Comparison of ENCODE assay signal across 28 mouse cellular contexts in the genomic region with DNA sequence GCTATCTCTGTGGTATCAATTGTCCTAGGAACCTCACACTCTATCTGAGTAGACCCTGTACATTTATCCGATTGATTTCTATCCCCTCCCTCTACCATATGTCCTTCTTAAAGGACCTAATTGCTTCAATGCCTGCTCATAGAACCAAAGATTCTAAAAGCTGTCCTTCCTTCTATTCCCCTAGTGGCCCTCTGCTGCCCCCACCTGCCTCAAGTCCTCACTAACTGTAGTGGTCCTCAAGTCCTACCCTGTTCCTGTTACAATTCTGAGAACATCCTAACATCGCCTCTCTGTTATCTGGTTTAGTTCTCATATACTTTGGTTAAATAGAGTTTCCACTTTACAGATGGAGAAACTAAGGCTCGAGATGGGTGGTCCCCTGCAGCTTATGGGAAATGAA. TPM values are rescaled to one million over a fixed set of nuclear protein-coding genes. Genes with fewer than 3 reads are reported as not detected.
DNase-seq lines count a peak whose midpoint lies in the region; ATAC-seq and TF ChIP-seq lines count a peak whose summit lies in the region.
"Had no signal": no experiment of that assay in that cellular context is flagged by ENCODE, and none has a peak within 500 bp of the region (broad histone marks: within the 10 kb centered on the region; RNA-seq: fewer than 3 reads in every experiment).

No protein-coding gene starts in this region.

- DNase-seq in kidney, postnatal 0 days (ENCODE audit: low spot score) = peak; percentile 4
- no peak for DNase-seq in kidney, adult 11 months
- no peak for DNase-seq in midbrain, postnatal 0 days (ENCODE audit: low spot score)
- DNase-seq in midbrain, embryonic 10.5 days (ENCODE audit: low spot score) = no peak
- DNase-seq in retina, embryonic 14.5 days (ENCODE audit: low spot score) = peak; percentile 38
- no peak for DNase-seq in lung, postnatal 4 days
- DNase-seq: adrenal gland, postnatal 10 days; B cell, adult 2 months; cerebellum, adult 11 months; cerebellum, adult 9-11 months; gastrocnemius, postnatal 14 days; heart, postnatal 14 days; kidney, postnatal 14 days; layer of hippocampus, postnatal 36 days; liver; lung, adult 2 months; lung, postnatal 10 days; right cerebral cortex, postnatal 14 days had no signal

- peak; percentile 58 for TF ChIP-seq CTCF in kidney, postnatal 0 days (IDR thresholded peaks at IDR 0.05; ENCODE audit: low read depth)
- peak; percentile 34 for TF ChIP-seq CTCF in midbrain, postnatal 0 days (IDR thresholded peaks at IDR 0.05)

- 71% methylated on average over 3 of the region's 3 CpGs for WGBS in kidney, postnatal 0 days
- 79% methylated on average over 3 of the region's 3 CpGs for WGBS in midbrain, postnatal 0 days
- 76% methylated on average over 3 of the region's 3 CpGs for WGBS in midbrain, embryonic 10.5 days

- ATAC-seq in kidney, postnatal 0 days (replicated peaks; ENCODE audit: low FRiP score, low read depth) = no peak
- ATAC-seq in midbrain, postnatal 0 days (ENCODE audit: low FRiP score) = no peak
- ATAC-seq: forebrain, embryonic 13.5 days; hindbrain, embryonic 16.5 days; intestine, embryonic 16.5 days had no signal

- no peak overlapping the region for H3K4me3 ChIP-seq in kidney, postnatal 0 days (replicated peaks; ENCODE audit: low read depth, low read length)
- H3K4me3 ChIP-seq in midbrain, postnatal 0 days (ENCODE audit: low read depth, low read length) = no peak overlapping the region
- no peak overlapping the region for H3K4me3 ChIP-seq in midbrain, embryonic 10.5 days
- H3K4me3 ChIP-seq: forebrain, embryonic 13.5 days; hindbrain, embryonic 10.5 days; midbrain, embryonic 12.5 days; neural tube, embryonic 13.5 days had no signal

- no peak overlapping the region for H3K4me2 ChIP-seq in kidney, postnatal 0 days (ENCODE audit: low read length)
- no peak overlapping the region for H3K4me2 ChIP-seq in midbrain, postnatal 0 days (ENCODE audit: low read depth, low read length, poor library complexity, severe bottlenecking)
- H3K4me2 ChIP-seq: forebrain, embryonic 13.5 days; midbrain, embryonic 12.5 days; neural tube, embryonic 13.5 days had no signal

- H3K27me3 ChIP-seq in kidney, postnatal 0 days (ENCODE audit: insufficient read depth, low read length) = no peaks in the 10 kb centered on the region
- H3K27me3 ChIP-seq in midbrain, postnatal 0 days (ENCODE audit: insufficient read depth, low read length) = no peaks in the 10 kb centered on the region
- H3K27me3 ChIP-seq in midbrain, embryonic 10.5 days (ENCODE audit: low read depth, poor library complexity, severe bottlenecking) = no peaks in the 10 kb centered on the region
- H3K27me3 ChIP-seq: forebrain, embryonic 13.5 days; midbrain, embryonic 12.5 days; neural tube, embryonic 13.5 days had no signal

- H3K36me3 ChIP-seq in kidney, postnatal 0 days (ENCODE audit: insufficient read depth, low read length) = no peaks in the 10 kb centered on the region
- H3K36me3 ChIP-seq in midbrain, postnatal 0 days (ENCODE audit: insufficient read depth, low read length) = no peaks in the 10 kb centered on the region
- no peaks in the 10 kb centered on the region for H3K36me3 ChIP-seq in midbrain, embryonic 10.5 days
- H3K36me3 ChIP-seq: hindbrain, embryonic 10.5 days; midbrain, embryonic 12.5 days; neural tube, embryonic 13.5 days had no signal

- no peak overlapping the region for H3K9ac ChIP-seq in kidney, postnatal 0 days (ENCODE audit: low read depth, low read length)
- no peak overlapping the region for H3K9ac ChIP-seq in midbrain, postnatal 0 days (replicated peaks; ENCODE audit: low read length, poor library complexity, severe bottlenecking)
- H3K9ac ChIP-seq: forebrain, embryonic 13.5 days; liver, embryonic 14.5 days; midbrain, embryonic 12.5 days; neural tube, embryonic 13.5 days had no signal

- no peaks in the 10 kb centered on the region for H3K4me1 ChIP-seq in kidney, postnatal 0 days (replicated peaks; ENCODE audit: insufficient read depth, low read length)
- no peaks in the 10 kb centered on the region for H3K4me1 ChIP-seq in midbrain, postnatal 0 days (ENCODE audit: insufficient read depth, low read length)
- 0 out of 2 replicates have a peak, but pooled peaks cover 3% of the 10 kb centered on the region for H3K4me1 ChIP-seq in midbrain, embryonic 10.5 days

- no peak overlapping the region for H3K27ac ChIP-seq in kidney, postnatal 0 days
- no peak overlapping the region for H3K27ac ChIP-seq in midbrain, postnatal 0 days (ENCODE audit: low read depth, low read length)
- H3K27ac ChIP-seq in midbrain, embryonic 10.5 days (replicated peaks) = no peak overlapping the region
- H3K27ac ChIP-seq: forebrain, embryonic 13.5 days; hindbrain, embryonic 10.5 days; liver, embryonic 14.5 days; midbrain, embryonic 12.5 days; neural tube, embryonic 13.5 days had no signal

- no peaks in the 10 kb centered on the region for H3K9me3 ChIP-seq in kidney, postnatal 0 days (replicated peaks; ENCODE audit: low read length)
- no peaks in the 10 kb centered on the region for H3K9me3 ChIP-seq in midbrain, postnatal 0 days (ENCODE audit: low read length)
- no peaks in the 10 kb centered on the region for H3K9me3 ChIP-seq in midbrain, embryonic 10.5 days (replicated peaks)
- H3K9me3 ChIP-seq: forebrain, embryonic 13.5 days; hindbrain, embryonic 10.5 days; midbrain, embryonic 12.5 days; neural tube, embryonic 13.5 days had no signal

RNA-seq across cellular contexts. Expression of a gene that starts 16.7 kb away (rescaled TPM):
- polyA plus RNA-seq in kidney, postnatal 0 days (2015; fragmentation: Nextera tagmentation; extraction: Ambion mirVana) = 3.0 and 3.2 TPM in 2 replicates
- 88.2 and 102 TPM in 2 replicates for total RNA-seq in midbrain, postnatal 0 days (2014; rRNA removed)
- 76.8 and 80.8 TPM in 2 replicates for polyA plus RNA-seq in midbrain, postnatal 0 days (2015; fragmentation: Nextera tagmentation; extraction: Ambion mirVana)
- polyA plus RNA-seq in midbrain, embryonic 10.5 days (2016; fragmentation: Nextera tagmentation; extraction: Ambion mirVana) = 5.2 and 18.0 TPM in 2 replicates
- total RNA-seq: common myeloid progenitor, adult 5-6 weeks; granulocyte monocyte progenitor cell, adult 5-6 weeks; megakaryocyte progenitor cell, adult 5-6 weeks had no signal

Comparison
In these comparisons a context has a peak if more than half of its experiments do, and no peak if none do; other contexts are left out.
1. DNase-seq: peak in kidney, postnatal 0 days (single experiment) and retina, embryonic 14.5 days (single experiment); none in kidney, adult 11 months (single experiment), midbrain, postnatal 0 days (single experiment), midbrain, embryonic 10.5 days (single experiment) and lung, postnatal 4 days (0 of 2).